Mouse (Mus musculus): ENCODE measurements around the gene Frmd4b.

GRCm38 (mm10) chr6:97416972-97417554 lies 200.3 kb downstream of the Frmd4b start:
- TF ChIP-seq CTCF (IDR thresholded peaks at IDR 0.05; ENCODE audit: extremely low read depth, insufficient read depth, insufficient read length, insufficient replicate concordance) (peak; percentile 89), POLR2A (IDR thresholded peaks at IDR 0.05; ENCODE audit: low read depth, low read length) (no peak)
